Mouse (Mus musculus) layer of hippocampus, adult 2 months (tissue): ENCODE results near the gene Gm21958. TPM values are rescaled to one million over a fixed set of nuclear protein-coding genes. Genes with fewer than 3 reads are reported as not detected.

Experiments used
- DNase-seq, 2 experiments: peaks; one replicate each; pipeline ENCODE4 v3.0.0; 2022; ENCODE audit warnings: low spot score in 2 of 2
- H3K27ac ChIP-seq: fragments of 200-600 bp; 2 replicates; pipeline ENCODE4 v1.8.1; 2022
- H3K4me3 ChIP-seq: fragments of 200-600 bp; 2 replicates; pipeline ENCODE4 v1.8.1; 2022; ENCODE audit warnings: mild to moderate bottlenecking
- CTCF ChIP-seq: fragments of 200-600 bp; conservative IDR thresholded peaks from 2 replicates; pipeline ENCODE4 v1.8.1; 2022; ENCODE audit warnings: antibody characterized with exemption, mild to moderate bottlenecking, moderate library complexity
- total RNA-seq, 2 experiments: library from RNA; stranded (reverse); gene quantifications; 2 replicates each; pipeline ENCODE4 v1.2.3; 2021

The Gm21958 gene
- total RNA-seq, 2 experiments from 2014 or later = not detected

GRCm38 (mm10) chr3:54668141-54668540, 46.0 kb downstream of the Gm21958 start:
- no peak overlapping the region for H3K27ac ChIP-seq
- no peak overlapping the region for H3K4me3 ChIP-seq
- TF ChIP-seq CTCF = no peak
- no peak for DNase-seq

Other genes with a start within 250 kb of the Gm21958 start
- 10 to 100 TPM; 52.3 to 53.3 TPM for gene Supt20, start 21.5 kb downstream of the Gm21958 start, total RNA-seq
- gene Exosc8, start 21.0 kb upstream of the Gm21958 start, total RNA-seq = 10 to 100 TPM; 30.4 to 41.4 TPM
- 10 to 100 TPM; 21.1 to 22.8 TPM for gene Alg5, start 21.2 kb upstream of the Gm21958 start, total RNA-seq
- gene Smad9, start 41.2 kb upstream of the Gm21958 start, total RNA-seq = 1 to 10 TPM; 7.1 to 7.6 TPM
- gene Rfxap, start 93.4 kb upstream of the Gm21958 start, total RNA-seq = 10 to 100 TPM; 46.7 to 55.1 TPM
- gene Sertm1, start 201.5 kb upstream of the Gm21958 start, total RNA-seq = 10 to 100 TPM; 83.1 to 83.2 TPM